Mouse (Mus musculus) brain, embryonic 14.5 days (tissue): ENCODE results near the gene Gfy.

ENCODE experiments used
- CTCF ChIP-seq: fragments of 200-500 bp; IDR thresholded peaks from 2 replicates; pipeline ENCODE4 v1.5.1; 2012; ENCODE audit warnings: inconsistent platforms, mild to moderate bottlenecking, moderate library complexity, borderline replicate concordance; ENCODE audit not compliant: insufficient read depth, insufficient read length; ENCODE audit errors: extremely low read depth
- POLR2A ChIP-seq: fragments of 200-500 bp; IDR thresholded peaks from 2 replicates; pipeline ENCODE4 v1.6.1; 2012; ENCODE audit warnings: mild to moderate bottlenecking, inconsistent platforms, borderline replicate concordance; ENCODE audit not compliant: poor library complexity, insufficient read depth, insufficient read length, severe bottlenecking; ENCODE audit errors: extremely low read depth

DNA sequence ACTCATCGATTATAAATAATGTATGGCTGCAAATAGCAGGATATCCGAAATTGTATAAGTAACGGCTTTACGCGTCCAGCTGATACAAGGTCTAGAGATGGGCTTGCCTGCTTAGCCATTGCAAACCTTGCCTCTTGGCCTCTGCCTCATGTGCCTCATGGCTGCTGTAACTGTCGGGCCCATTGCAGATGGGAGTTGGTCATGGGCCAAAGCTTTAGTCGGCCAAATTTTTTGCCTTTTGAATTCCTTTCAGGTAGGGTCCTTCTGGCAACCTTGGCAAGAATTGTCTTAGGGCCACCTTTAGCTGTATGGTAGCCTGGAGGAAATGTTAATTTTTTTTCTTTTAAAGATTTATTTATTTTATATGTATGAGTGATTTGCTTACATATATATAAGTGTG, 45.5 kb upstream of the Gfy start:
- TF ChIP-seq POLR2A (no peak), CTCF (no peak)
